Mouse (Mus musculus) gastrocnemius, postnatal 14 days (tissue): ENCODE measurements around the gene Cd34. TPM values are rescaled to one million over a fixed set of nuclear protein-coding genes. Genes with fewer than 3 reads are reported as not detected.
A peak's percentile ranks its signal among the peaks of the same experiment; 100 is the strongest.

ENCODE experiments used
- DNase-seq: peaks from one replicate; pipeline ENCODE4 v3.0.0; 2021; ENCODE audit warnings: mixed read lengths
- intact Hi-C: fragments of 180-260 bp; cut with DNase I; formaldehyde crosslinking; loops from one replicate; pipeline ENCODE4 v1.15.1; 2025; ENCODE audit warnings: low total_unique reads
- long read RNA-seq, 2 experiments: library from polyadenylated mRNA; stranded (forward); transcript quantifications; one replicate each; pipeline ENCODE4 v2.0.0; 2021
- total RNA-seq, 2 experiments: library from RNA; stranded (reverse); gene quantifications; 2 replicates each; pipeline ENCODE4 v1.2.3; 2021

Cd34 gene
- total RNA-seq: 100 to 1,000 TPM; 105 to 136 TPM
- long read RNA-seq, experiment 1, transcript Cd34-201 (8 exons, 2,454 nt): major isoform, 70 of 120 reads
- long read RNA-seq, experiment 1, transcript Cd34-202 (8 exons, 2,554 nt): minor isoform, 32 of 120 reads
- long read RNA-seq, experiment 1, partial matches to known transcripts: 16 of 120 reads
- long read RNA-seq, experiment 1, other reads (novel, unspliced or antisense): 2 of 120 reads
- long read RNA-seq, experiment 2, transcript Cd34-201 (8 exons, 2,454 nt): major isoform, 82 of 142 reads
- long read RNA-seq, experiment 2, transcript Cd34-202 (8 exons, 2,554 nt): minor isoform, 38 of 142 reads
- long read RNA-seq, experiment 2, partial matches to known transcripts: 16 of 142 reads
- long read RNA-seq, experiment 2, other reads (novel, unspliced or antisense): 6 of 142 reads

- intact Hi-C loops: no loop called here
- peak; percentile 87 for DNase-seq
Measured at GRCm38 (mm10) chr1:194938715-194939114, at the start of gene Cd34. TSS of gene Cd34 (plus strand) at chr1:194938819.

GRCm38 (mm10) chr1:194894513-194894912 is 44.1 kb upstream of the Cd34 start:
- intact Hi-C loops: no loop called here
- no peak for DNase-seq

GRCm38 (mm10) chr1:194895287-194895686 is 43.3 kb upstream of the Cd34 start:
- DNase-seq: no peak
- intact Hi-C loops: no loop called here

GRCm38 (mm10) chr1:194901075-194901474 is 37.5 kb upstream of the Cd34 start:
- DNase-seq: no peak
- intact Hi-C loops: no loop called here

- intact Hi-C loops: no loop called here
- DNase-seq: no peak
Measured at GRCm38 (mm10) chr1:194901826-194902225, 36.8 kb upstream of the Cd34 start.

- intact Hi-C loops: no loop called here
- DNase-seq: no peak
Measured at GRCm38 (mm10) chr1:194908956-194909355, 29.7 kb upstream of the Cd34 start.

- intact Hi-C loops: no loop called here
- no peak for DNase-seq
Measured at GRCm38 (mm10) chr1:194925753-194926350, 12.8 kb upstream of the Cd34 start.

- DNase-seq: peak; percentile 17
- intact Hi-C loops: no loop called here
Measured at GRCm38 (mm10) chr1:194927887-194928286, 10.7 kb upstream of the Cd34 start.

GRCm38 (mm10) chr1:194929275-194929971 is 9.2 kb upstream of the Cd34 start:
- intact Hi-C loops: no loop called here
- DNase-seq: no peak

GRCm38 (mm10) chr1:194929972-194930355 is 8.7 kb upstream of the Cd34 start:
- DNase-seq: peak; percentile 66
- intact Hi-C loops: no loop called here

- intact Hi-C loops: no loop called here
- peak; percentile 58 for DNase-seq
Measured at GRCm38 (mm10) chr1:194930706-194931105, 7.9 kb upstream of the Cd34 start.

- intact Hi-C loops: no loop called here
- DNase-seq: no peak
Measured at GRCm38 (mm10) chr1:194935351-194935750, 3.3 kb upstream of the Cd34 start.

GRCm38 (mm10) chr1:194941528-194941927 is 2.9 kb downstream of the Cd34 start:
- DNase-seq: no peak
- intact Hi-C loops: no loop called here

GRCm38 (mm10) chr1:194942912-194943311 is 4.3 kb downstream of the Cd34 start:
- intact Hi-C loops: no loop called here
- DNase-seq: no peak

GRCm38 (mm10) chr1:194943485-194943884 is 4.9 kb downstream of the Cd34 start:
- intact Hi-C loops: no loop called here
- DNase-seq: no peak

GRCm38 (mm10) chr1:194945382-194945781 is 6.8 kb downstream of the Cd34 start:
- intact Hi-C loops: no loop called here

GRCm38 (mm10) chr1:194946467-194946866 is 7.8 kb downstream of the Cd34 start:
- intact Hi-C loops: no loop called here
- no peak for DNase-seq

More at GRCm38 (mm10) chr1:194945382-194945781, 6.8 kb downstream of the Cd34 start:
- peak; percentile 73 for DNase-seq

- intact Hi-C loops: no loop called here
- DNase-seq: no peak
Measured at GRCm38 (mm10) chr1:194950913-194951312, 12.3 kb downstream of the Cd34 start.

- intact Hi-C loops: no loop called here
- no peak for DNase-seq
Measured at GRCm38 (mm10) chr1:194952891-194953290, 14.3 kb downstream of the Cd34 start.

GRCm38 (mm10) chr1:194954694-194955093 is 16.1 kb downstream of the Cd34 start:
- DNase-seq: no peak
- intact Hi-C loops: no loop called here
